Mouse (Mus musculus) liver, postnatal 0 days (tissue): ENCODE measurements around the gene Unk.

Source experiments
- CTCF ChIP-seq: sonication (generic); IDR thresholded peaks from 2 replicates; pipeline ENCODE4 v1.5.1; 2016; ENCODE audit warnings: antibody characterized with exemption, low read depth
- EP300 ChIP-seq: IDR thresholded peaks from 2 replicates; pipeline ENCODE4 v1.6.1; 2016; ENCODE audit warnings: antibody characterized with exemption, low read depth, mild to moderate bottlenecking

DNA sequence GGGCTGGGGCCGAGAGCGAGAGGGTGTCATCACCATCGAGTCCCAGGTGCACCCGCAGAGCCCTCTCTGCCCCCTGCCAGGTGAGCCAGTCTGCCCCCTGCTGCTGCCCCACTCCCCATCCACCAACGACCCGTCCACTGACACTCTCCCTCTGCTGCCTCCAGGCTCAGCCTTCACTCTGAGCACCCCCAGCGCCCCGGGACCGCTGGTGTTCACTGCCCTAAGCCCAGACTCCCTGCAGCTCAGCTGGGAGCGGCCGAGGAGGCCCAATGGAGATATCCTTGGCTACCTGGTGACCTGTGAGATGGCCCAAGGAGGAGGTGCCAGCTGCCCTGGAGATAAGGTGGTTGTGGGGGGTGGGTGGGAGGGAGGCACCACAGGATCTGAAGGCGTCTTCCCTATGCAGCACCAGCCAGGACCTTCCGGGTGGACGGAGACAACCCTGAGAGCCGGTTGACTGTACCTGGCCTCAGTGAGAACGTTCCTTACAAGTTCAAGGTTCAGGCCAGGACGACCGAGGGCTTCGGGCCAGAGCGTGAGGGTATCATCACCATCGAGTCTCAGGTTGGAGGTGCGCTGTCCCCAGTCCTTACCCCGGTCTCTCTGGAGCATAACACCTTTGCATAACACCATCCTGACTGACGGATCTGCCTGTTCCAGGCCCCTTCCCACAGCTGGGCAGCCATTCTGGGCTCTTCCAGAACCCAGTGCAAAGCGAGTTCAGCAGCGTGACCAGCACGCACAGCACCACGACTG lies 22.8 kb upstream of the Unk start:
- no peak for TF ChIP-seq CTCF
- TF ChIP-seq EP300, result no peak
